Mouse (Mus musculus): ENCODE results near the gene Efhd1.

Gene Efhd1

GRCm38 (mm10) chr1:87272462-87272861 lies 8.3 kb downstream of the Efhd1 start:
- peaks cover 45% of the 10 kb centered on the region for H3K4me1 ChIP-seq (replicated peaks; ENCODE audit: low read depth, low read length)
- H3K27me3 ChIP-seq (ENCODE audit: insufficient read depth, low read length) = peaks cover 56% of the 10 kb centered on the region
- TF ChIP-seq NANOG (IDR thresholded peaks at IDR 0.05; ENCODE audit: borderline replicate concordance, low read length) = no peak
- TF ChIP-seq CTCF (conservative IDR thresholded peaks at IDR 0.05; ENCODE audit: low read length) = no peak
- no peak for TF ChIP-seq POU5F1 (IDR thresholded peaks at IDR 0.05; ENCODE audit: borderline replicate concordance, low read length)
- H3K36me3 ChIP-seq (ENCODE audit: insufficient read depth, low read length) = no peaks in the 10 kb centered on the region
- H3K4me3 ChIP-seq (replicated peaks; ENCODE audit: low read length) = no peak overlapping the region
- no peaks in the 10 kb centered on the region for H3K9me3 ChIP-seq (ENCODE audit: low read length)

- Histone ChIP-seq H3K36me3 (ENCODE audit: insufficient read depth, low read length) (no peaks in the 10 kb centered on the region), H3K27me3 (ENCODE audit: insufficient read depth, low read length) (peaks cover 52% of the 10 kb centered on the region), H3K9me3 (ENCODE audit: low read length) (no peaks in the 10 kb centered on the region), H3K4me3 (replicated peaks; ENCODE audit: low read length) (no peak overlapping the region), H3K4me1 (replicated peaks; ENCODE audit: low read depth, low read length) (peaks cover 41% of the 10 kb centered on the region)
- TF ChIP-seq NANOG (IDR thresholded peaks at IDR 0.05; ENCODE audit: borderline replicate concordance, low read length) = no peak
- no peak for TF ChIP-seq CTCF (conservative IDR thresholded peaks at IDR 0.05; ENCODE audit: low read length)
- TF ChIP-seq POU5F1 (IDR thresholded peaks at IDR 0.05; ENCODE audit: borderline replicate concordance, low read length) = no peak
Observed at GRCm38 (mm10) chr1:87273514-87273942, 9.4 kb downstream of the Efhd1 start.

DNA sequence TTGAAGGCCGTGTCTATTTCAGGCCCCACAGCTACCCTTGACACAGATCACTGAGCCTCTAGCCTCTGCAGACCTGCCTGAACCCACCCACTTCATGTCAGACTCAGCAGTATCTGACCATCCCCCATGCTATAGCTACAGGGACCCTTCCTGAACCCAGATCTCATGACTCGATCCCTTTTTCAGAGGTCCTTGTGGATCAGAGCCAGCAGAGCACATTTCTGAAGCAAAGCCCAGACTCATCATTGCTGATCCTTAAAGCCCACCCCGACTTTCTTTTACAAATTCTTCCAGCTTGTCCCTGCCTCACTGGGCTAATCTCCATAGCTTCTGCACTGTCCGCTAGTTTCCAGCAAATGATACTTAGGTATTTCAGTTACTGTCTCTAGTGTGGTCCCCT lies 10.0 kb downstream of the Efhd1 start:
- Histone ChIP-seq H3K4me3 (replicated peaks; ENCODE audit: low read length) (no peak overlapping the region), H3K4me1 (replicated peaks; ENCODE audit: low read depth, low read length) (peaks cover 41% of the 10 kb centered on the region), H3K36me3 (ENCODE audit: insufficient read depth, low read length) (no peaks in the 10 kb centered on the region), H3K27me3 (ENCODE audit: insufficient read depth, low read length) (peaks cover 47% of the 10 kb centered on the region), H3K9me3 (ENCODE audit: low read length) (no peaks in the 10 kb centered on the region)
- TF ChIP-seq POU5F1 (IDR thresholded peaks at IDR 0.05; ENCODE audit: borderline replicate concordance, low read length) (no peak), NANOG (IDR thresholded peaks at IDR 0.05; ENCODE audit: borderline replicate concordance, low read length) (no peak), CTCF (conservative IDR thresholded peaks at IDR 0.05; ENCODE audit: low read length) (no peak)

- peaks cover 41% of the 10 kb centered on the region for H3K27me3 ChIP-seq (ENCODE audit: insufficient read depth, low read length)
- no peaks in the 10 kb centered on the region for H3K9me3 ChIP-seq (ENCODE audit: low read length)
- no peak overlapping the region for H3K4me3 ChIP-seq (replicated peaks; ENCODE audit: low read length)
- peaks cover 40% of the 10 kb centered on the region for H3K4me1 ChIP-seq (replicated peaks; ENCODE audit: low read depth, low read length)
- TF ChIP-seq NANOG (IDR thresholded peaks at IDR 0.05; ENCODE audit: borderline replicate concordance, low read length) = no peak
- no peak for TF ChIP-seq POU5F1 (IDR thresholded peaks at IDR 0.05; ENCODE audit: borderline replicate concordance, low read length)
- no peak for TF ChIP-seq CTCF (conservative IDR thresholded peaks at IDR 0.05; ENCODE audit: low read length)
- no peaks in the 10 kb centered on the region for H3K36me3 ChIP-seq (ENCODE audit: insufficient read depth, low read length)
Observed at GRCm38 (mm10) chr1:87275151-87275550, 11.0 kb downstream of the Efhd1 start.

- no peaks in the 10 kb centered on the region for H3K9me3 ChIP-seq (ENCODE audit: low read length)
- TF ChIP-seq NANOG (IDR thresholded peaks at IDR 0.05; ENCODE audit: borderline replicate concordance, low read length) (no peak), CTCF (conservative IDR thresholded peaks at IDR 0.05; ENCODE audit: low read length) (no peak), POU5F1 (IDR thresholded peaks at IDR 0.05; ENCODE audit: borderline replicate concordance, low read length) (no peak)
- peaks cover 40% of the 10 kb centered on the region for H3K27me3 ChIP-seq (ENCODE audit: insufficient read depth, low read length)
- no peaks in the 10 kb centered on the region for H3K36me3 ChIP-seq (ENCODE audit: insufficient read depth, low read length)
- no peak overlapping the region for H3K4me3 ChIP-seq (replicated peaks; ENCODE audit: low read length)
- peaks cover 31% of the 10 kb centered on the region for H3K4me1 ChIP-seq (replicated peaks; ENCODE audit: low read depth, low read length)
Observed at GRCm38 (mm10) chr1:87276056-87276455, 11.9 kb downstream of the Efhd1 start.

DNA sequence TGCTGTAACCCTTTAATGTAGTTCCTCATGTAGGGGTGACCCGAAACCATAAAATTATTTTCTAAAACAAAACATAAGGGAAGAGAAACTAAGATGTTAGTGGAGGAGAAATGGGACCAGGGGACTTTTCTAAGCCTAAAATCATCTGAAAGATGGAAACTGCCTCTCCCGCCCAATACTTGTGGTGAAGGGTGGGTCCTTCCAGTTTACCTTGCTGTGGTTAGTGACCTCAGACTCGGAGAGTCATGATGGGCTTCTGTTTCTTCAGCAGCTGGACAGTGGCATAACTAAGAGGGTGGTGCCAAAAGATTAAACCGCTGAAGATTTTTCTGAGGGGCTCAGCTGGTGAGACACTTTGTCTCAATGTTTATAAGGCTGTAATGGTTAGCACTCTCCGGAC lies 16.1 kb downstream of the Efhd1 start:
- no peaks in the 10 kb centered on the region for H3K9me3 ChIP-seq (ENCODE audit: low read length)
- H3K4me1 ChIP-seq (replicated peaks; ENCODE audit: low read depth, low read length) = peaks cover 25% of the 10 kb centered on the region
- H3K36me3 ChIP-seq (ENCODE audit: insufficient read depth, low read length) = no peaks in the 10 kb centered on the region
- H3K4me3 ChIP-seq (replicated peaks; ENCODE audit: low read length) = no peak overlapping the region
- H3K27me3 ChIP-seq (ENCODE audit: insufficient read depth, low read length) = peaks cover 27% of the 10 kb centered on the region
- TF ChIP-seq NANOG (IDR thresholded peaks at IDR 0.05; ENCODE audit: borderline replicate concordance, low read length) = no peak
- no peak for TF ChIP-seq POU5F1 (IDR thresholded peaks at IDR 0.05; ENCODE audit: borderline replicate concordance, low read length)
- no peak for TF ChIP-seq CTCF (conservative IDR thresholded peaks at IDR 0.05; ENCODE audit: low read length)

DNA sequence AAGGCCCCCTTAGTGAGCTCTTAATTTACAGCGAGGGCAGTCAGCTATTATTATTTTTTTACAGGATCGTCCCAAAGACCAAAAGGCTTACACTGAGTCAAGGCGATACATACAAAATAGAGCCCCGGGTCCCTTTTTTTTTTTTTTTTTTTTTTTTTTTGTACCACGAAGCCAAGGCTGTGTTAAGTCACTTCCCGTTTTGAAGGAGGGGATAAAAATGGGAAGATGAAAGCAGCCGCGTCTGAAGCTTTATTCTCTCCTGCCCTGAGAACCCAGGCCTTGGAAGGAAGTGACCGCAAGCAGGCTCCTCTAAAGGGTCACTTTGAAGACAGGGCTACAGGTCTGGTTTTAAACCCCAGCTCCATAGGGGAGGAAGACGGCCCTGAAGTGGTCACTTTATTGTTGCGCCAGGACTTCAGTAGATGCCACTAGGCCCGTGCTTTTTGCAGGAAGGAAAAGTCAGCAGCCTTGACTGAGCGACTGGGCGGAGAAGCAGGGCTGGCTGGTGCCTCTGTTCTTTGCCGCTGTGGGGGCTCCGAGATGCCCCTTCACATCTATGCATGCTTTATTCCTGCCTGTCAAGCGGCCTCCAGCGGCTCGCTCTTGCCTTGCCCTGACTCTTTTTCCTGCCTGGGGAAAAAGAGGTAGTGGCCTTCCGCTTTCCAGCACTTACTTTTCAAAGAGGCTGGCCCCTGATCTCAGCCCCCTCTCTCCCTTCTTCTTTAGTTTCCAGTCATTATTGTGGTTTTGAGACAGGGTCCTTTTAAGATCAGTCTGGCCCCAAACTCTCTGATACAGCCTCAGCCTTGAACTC lies 17.6 kb downstream of the Efhd1 start:
- Histone ChIP-seq H3K4me1 (replicated peaks; ENCODE audit: low read depth, low read length) (peaks cover 25% of the 10 kb centered on the region), H3K27me3 (ENCODE audit: insufficient read depth, low read length) (peaks cover 13% of the 10 kb centered on the region), H3K9me3 (ENCODE audit: low read length) (no peaks in the 10 kb centered on the region), H3K36me3 (ENCODE audit: insufficient read depth, low read length) (no peaks in the 10 kb centered on the region), H3K4me3 (replicated peaks; ENCODE audit: low read length) (peak overlapping the region; percentile 69)
- no peak for TF ChIP-seq CTCF (conservative IDR thresholded peaks at IDR 0.05; ENCODE audit: low read length)
- no peak for TF ChIP-seq POU5F1 (IDR thresholded peaks at IDR 0.05; ENCODE audit: borderline replicate concordance, low read length)
- no peak for TF ChIP-seq NANOG (IDR thresholded peaks at IDR 0.05; ENCODE audit: borderline replicate concordance, low read length)

GRCm38 (mm10) chr1:87282413-87282788 lies 18.2 kb downstream of the Efhd1 start:
- TF ChIP-seq NANOG (IDR thresholded peaks at IDR 0.05; ENCODE audit: borderline replicate concordance, low read length) (no peak), CTCF (conservative IDR thresholded peaks at IDR 0.05; ENCODE audit: low read length) (peak; percentile 84), POU5F1 (IDR thresholded peaks at IDR 0.05; ENCODE audit: borderline replicate concordance, low read length) (no peak)
- Histone ChIP-seq H3K9me3 (ENCODE audit: low read length) (no peaks in the 10 kb centered on the region), H3K36me3 (ENCODE audit: insufficient read depth, low read length) (no peaks in the 10 kb centered on the region), H3K4me1 (replicated peaks; ENCODE audit: low read depth, low read length) (peaks cover 30% of the 10 kb centered on the region), H3K27me3 (ENCODE audit: insufficient read depth, low read length) (peaks cover 8% of the 10 kb centered on the region), H3K4me3 (replicated peaks; ENCODE audit: low read length) (peak overlapping the region; percentile 69)

Data from E14TG2a.4 (cell line).